Mouse (Mus musculus): ENCODE data around the gene Cfap221.

Gene Cfap221

GRCm38 (mm10) chr1:119902551-119903230 is 94.3 kb downstream of the Cfap221 start:
- no peak for DNase-seq

- peak; percentile 74 for DNase-seq
Observed at GRCm38 (mm10) chr1:119899195-119900123, 97.6 kb downstream of the Cfap221 start.

GRCm38 (mm10) chr1:119894936-119895335 is 102.1 kb downstream of the Cfap221 start:
- DNase-seq, result peak; percentile 80

GRCm38 (mm10) chr1:119893600-119893999 is 103.4 kb downstream of the Cfap221 start:
- no peak for DNase-seq

- DNase-seq, result no peak
Observed at GRCm38 (mm10) chr1:119892933-119893332, 104.1 kb downstream of the Cfap221 start.

GRCm38 (mm10) chr1:119891865-119892264 is 105.2 kb downstream of the Cfap221 start:
- DNase-seq, result no peak

GRCm38 (mm10) chr1:119891149-119891548 is 105.9 kb downstream of the Cfap221 start:
- DNase-seq, result peak; percentile 24

- DNase-seq, result no peak
Observed at GRCm38 (mm10) chr1:119889347-119889746, 107.7 kb downstream of the Cfap221 start.

- DNase-seq, result peak; percentile 82
Observed at GRCm38 (mm10) chr1:119886320-119886719, 110.7 kb downstream of the Cfap221 start.

- no peak for DNase-seq
Observed at GRCm38 (mm10) chr1:119884272-119884671, 112.8 kb downstream of the Cfap221 start.

- peak; percentile 80 for DNase-seq
Observed at GRCm38 (mm10) chr1:119878909-119879308, 118.1 kb downstream of the Cfap221 start.

GRCm38 (mm10) chr1:119877469-119877868 is 119.6 kb downstream of the Cfap221 start:
- DNase-seq, result no peak

All from lung, postnatal 10 days (tissue).